Mouse (Mus musculus) 416B (cell line): ENCODE data around the gene Clpx.
A peak's percentile ranks its signal among the peaks of the same experiment; 100 is the strongest.
"Not testable (repeated sequence)": the region's sequence is repeated elsewhere in the genome, so short reads cannot be mapped to it uniquely, and the experiment has no call there.

Experiments
- DNase-seq: peaks from one replicate; pipeline ENCODE4 v3.0.0; 2011; ENCODE audit warnings: low read depth

The Clpx gene

GRCm38 (mm10) chr9:65293973-65294715 is at the start of gene Clpx:
Gene Clpx, plus strand, starts transcription at chr9:65294260.
- peak; percentile 99 for DNase-seq

DNA sequence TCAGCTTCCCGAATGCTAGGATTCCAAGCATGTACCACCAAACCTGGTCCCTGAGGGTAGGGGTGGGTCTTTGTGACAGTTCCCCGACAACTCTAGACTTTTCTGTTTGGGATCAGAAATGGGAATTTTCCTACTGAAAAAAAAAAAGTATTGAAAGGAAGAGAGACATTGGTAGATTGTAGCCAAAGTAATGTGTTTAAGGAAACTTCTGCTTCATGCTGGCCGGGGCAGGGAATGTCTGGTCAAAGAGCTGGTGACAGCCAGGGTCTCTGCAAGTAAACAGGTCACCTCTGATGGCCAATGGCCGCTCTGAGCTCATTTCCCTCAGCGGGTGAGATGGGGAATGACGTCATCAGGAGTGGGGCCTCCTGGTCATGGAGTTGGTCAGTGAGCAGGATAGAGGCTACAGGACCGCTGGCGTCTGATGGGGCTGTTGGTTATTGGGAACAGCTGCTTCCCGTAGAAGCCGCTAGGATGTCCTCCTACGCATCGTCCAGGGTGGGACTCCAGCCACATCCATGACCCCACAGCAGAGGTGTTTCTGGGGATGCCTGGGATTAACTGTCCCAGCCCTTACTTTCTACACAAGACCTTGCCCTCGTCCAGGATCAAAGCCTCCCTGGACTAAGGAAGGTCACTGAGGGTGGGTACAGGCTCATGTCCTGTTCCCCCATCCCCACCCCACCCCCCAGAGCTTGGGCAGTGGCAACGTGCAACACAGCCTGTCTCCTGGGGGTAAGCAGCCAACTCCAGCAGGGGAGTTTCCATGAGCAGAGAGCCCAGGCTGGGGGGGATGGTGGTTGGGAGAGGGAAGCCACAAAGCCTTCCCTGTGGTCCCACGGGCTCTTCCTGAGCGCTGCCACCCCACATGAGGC is 46.3 kb upstream of the Clpx start:
- no peak for DNase-seq

GRCm38 (mm10) chr9:65248377-65248690 is 45.7 kb upstream of the Clpx start:
- DNase-seq: no peak

DNA sequence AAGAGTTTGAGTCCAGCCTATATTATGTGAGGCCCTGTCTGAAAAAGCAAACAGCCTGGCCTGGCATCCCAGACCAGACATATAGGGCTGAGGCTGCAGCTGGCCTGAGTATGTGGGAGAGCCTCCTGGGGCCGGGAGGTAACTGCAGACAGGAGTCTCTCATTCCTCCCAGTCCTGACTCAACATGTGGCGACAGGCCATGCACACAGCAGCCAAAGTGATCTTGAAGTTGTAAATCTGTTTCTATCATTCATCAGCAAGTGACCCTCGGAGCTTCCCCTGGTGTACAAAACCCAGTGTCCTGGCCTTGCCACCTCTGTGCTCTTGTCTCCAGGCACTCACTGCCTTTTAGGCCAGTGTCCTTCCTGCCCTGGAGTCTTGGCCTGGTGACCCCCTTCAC is 42.0 kb upstream of the Clpx start:
- DNase-seq: no peak

DNA sequence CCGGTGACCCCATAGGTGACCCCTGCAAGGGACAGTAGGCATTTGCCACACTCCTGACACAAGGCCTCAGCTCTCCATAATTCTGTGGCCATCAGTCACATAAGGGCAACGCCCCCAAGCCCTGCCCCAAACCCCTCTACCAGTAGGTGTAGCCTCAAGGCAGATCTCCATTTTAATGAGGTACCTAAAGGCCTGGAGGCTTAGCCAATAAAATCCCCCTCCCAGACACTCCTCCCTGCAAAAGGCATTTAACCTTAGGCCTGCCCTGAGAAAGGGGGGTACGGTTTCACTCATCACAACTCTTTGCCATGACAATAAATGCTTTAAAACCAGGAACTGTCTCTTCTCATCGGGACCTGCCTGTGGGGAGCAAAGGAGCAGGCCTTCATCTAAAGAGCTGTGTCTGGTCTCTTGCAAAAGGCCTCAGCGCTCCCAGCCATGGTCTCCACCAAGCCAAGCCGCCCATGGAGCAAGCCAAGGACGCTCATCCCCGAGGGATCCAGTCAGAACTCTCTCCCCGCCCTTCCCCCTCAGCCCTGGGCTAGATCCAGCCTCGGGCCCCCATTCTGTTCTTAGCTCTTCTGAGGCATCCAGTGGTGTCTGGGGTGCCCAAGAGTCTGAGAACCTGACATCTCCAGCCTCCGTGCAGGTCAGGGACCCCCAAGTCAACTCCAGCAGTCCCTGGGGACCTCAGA is 38.0 kb upstream of the Clpx start:
- DNase-seq: no peak

DNA sequence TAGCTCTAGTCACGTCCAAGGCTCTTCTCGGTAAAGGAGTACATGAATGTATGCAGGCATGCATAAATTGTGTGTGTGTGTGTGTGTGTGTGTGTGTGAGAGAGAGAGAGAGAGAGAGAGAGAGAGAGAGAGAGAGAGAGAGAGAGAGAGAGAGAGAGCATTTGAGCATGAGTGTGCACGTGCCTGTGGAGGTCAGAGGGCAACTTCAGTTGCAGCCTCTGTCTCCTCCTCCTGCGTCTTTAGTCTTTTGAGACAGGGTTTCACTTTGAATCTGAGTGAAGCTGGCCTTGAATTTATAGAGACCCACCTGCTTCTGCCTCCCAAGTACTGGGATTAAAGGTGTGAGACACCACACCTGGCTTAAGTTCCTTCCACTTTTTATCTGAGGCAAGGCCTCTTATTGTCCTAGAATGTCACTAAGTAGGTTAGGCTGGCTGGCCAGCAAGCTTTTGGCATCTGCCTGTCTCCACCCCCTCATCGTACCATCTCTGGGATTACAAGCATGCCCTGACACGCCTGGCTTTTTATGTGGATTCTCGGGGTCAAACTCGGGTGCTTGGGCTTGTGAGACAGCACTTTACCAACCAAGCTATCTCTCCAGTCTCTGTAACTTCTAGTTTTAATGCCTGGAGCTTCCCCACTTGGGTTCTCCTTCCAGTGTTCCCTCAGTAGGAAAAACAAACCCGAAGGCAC is 36.7 kb upstream of the Clpx start:
- DNase-seq: no peak

GRCm38 (mm10) chr9:65259366-65259765 is 34.7 kb upstream of the Clpx start:
- no peak for DNase-seq

GRCm38 (mm10) chr9:65261591-65262230 is 32.3 kb upstream of the Clpx start:
- DNase-seq: no peak

DNA sequence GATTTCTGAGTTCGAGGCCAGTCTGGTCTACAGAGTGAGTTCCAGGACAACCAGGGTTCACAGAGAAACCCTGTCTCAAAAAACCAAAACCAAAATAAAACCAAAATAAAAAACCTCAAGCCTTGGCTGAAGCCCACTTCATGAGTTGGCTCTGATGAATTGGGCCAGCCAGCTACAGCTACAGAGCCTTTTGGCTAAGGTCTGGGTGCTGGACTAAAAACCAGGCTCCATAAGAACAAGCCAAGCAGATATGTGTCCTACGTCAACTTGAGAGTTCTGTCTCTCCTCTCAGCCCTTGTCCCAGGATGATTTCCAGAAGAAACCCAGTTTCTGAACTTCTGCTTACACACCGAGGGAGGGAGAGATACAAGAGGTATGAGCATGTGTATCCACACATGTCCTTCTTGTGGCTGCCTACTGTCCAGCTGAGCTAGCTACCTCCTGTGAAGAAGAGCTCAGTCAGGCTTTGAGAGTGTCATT is 31.4 kb upstream of the Clpx start:
- no peak for DNase-seq

DNA sequence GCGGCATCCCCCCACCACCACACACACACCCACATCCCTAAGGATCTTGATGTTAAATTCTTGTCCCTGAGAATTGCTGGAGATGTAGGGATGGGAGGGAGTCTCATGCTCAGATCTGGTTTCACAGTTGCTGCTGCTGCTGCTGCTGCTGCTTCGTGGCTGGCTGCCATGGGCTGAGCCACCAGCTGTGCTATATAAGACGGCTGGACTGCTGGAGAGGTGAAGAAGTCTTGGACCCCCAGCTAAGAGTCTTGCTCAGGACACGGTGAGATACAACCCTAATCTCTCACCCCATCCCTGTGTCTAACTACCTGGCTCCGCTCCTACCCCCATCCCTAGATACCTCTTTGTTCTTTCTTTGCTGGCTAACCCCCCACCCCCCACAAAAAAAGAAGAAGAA is 29.1 kb upstream of the Clpx start, which contains the start of gene Cilp:
Gene Cilp (plus strand): TSS at position 222 of the 400 bp plus-strand sequence.
- no peak for DNase-seq

DNA sequence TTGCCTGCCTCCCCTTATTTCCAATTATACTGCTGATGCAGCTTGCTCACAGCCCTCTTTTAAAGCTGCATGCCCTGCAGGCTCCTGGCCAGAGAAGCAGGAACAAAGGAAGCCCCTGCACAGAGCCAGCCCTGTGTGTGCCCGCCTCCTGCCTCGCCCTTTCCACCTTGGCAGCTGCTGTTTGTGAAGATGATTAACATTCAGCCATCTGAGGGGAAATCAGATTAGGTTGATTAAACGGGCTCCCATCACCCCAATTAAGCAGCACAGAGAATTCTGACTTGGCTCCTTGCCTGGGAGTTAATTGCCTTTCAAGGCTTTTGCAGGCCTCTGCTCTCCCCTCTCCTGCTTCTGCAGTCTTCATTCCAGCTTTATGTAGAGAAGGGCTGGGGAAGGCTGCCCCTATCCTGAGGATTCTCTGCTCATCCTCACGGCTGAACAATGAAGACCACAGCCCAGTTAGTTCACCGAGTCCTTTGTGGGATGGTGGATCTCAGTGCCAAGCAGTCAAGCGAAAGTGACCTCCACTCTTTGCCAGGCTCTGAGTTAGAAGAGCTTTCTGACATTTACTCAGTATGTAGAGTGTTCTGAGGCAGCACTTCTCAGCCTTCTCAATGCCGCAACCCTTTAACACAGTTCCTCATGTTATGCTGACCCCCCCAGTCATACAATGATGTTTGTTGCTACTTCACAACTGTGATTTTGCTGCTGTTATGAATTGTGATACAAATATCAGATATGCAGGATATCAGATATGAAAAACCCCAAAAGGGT is 26.1 kb upstream of the Clpx start:
- no peak for DNase-seq

- no peak for DNase-seq
Observed at GRCm38 (mm10) chr9:65273048-65273809, 20.8 kb upstream of the Clpx start.

GRCm38 (mm10) chr9:65273873-65274272 is 20.2 kb upstream of the Clpx start:
- DNase-seq: no peak

- not testable (repeated sequence) for DNase-seq
Observed at GRCm38 (mm10) chr9:65274851-65275250, 19.2 kb upstream of the Clpx start.

- DNase-seq: peak; percentile 49
Observed at GRCm38 (mm10) chr9:65275810-65276530, 18.1 kb upstream of the Clpx start.

- peak; percentile 31 for DNase-seq
Observed at GRCm38 (mm10) chr9:65281536-65282151, 12.4 kb upstream of the Clpx start.

GRCm38 (mm10) chr9:65283301-65283700 is 10.8 kb upstream of the Clpx start:
- DNase-seq: peak; percentile 77

GRCm38 (mm10) chr9:65288252-65288651 is 5.8 kb upstream of the Clpx start:
- DNase-seq: peak; percentile 55

- DNase-seq: no peak
Observed at GRCm38 (mm10) chr9:65289988-65290387, 4.1 kb upstream of the Clpx start.
